Mouse (Mus musculus): ENCODE measurements around the gene Il1r2. TPM values are rescaled to one million over a fixed set of nuclear protein-coding genes. Genes with fewer than 3 reads are reported as not detected.

The Il1r2 gene
- polyA plus RNA-seq, 1 experiment from 2014 or later, result 0.51 TPM

- H3K36me3 ChIP-seq, result no peaks in the 10 kb centered on the region
- H3K4me2 ChIP-seq, result no peak overlapping the region
- H3K9ac ChIP-seq, result no peak overlapping the region
- H3K27me3 ChIP-seq (replicated peaks), result peaks cover 4% of the 10 kb centered on the region; the same call in 1 of the 2 replicates
- no peak overlapping the region for H3K27ac ChIP-seq (ENCODE audit: poor library complexity, severe bottlenecking)
- H3K9me3 ChIP-seq (replicated peaks), result no peaks in the 10 kb centered on the region
- no peak for ATAC-seq (ENCODE audit: insufficient number of reproducible peaks, low FRiP score)
- no peak overlapping the region for H3K4me3 ChIP-seq
- WGBS, result 66% methylated on average over 4 of the region's 4 CpGs
- peaks cover 17% of the 10 kb centered on the region for H3K4me1 ChIP-seq (replicated peaks)
These were observed 14.6 kb upstream of the Il1r2 start for GRCm38 (mm10) chr1:40059122-40059774.

DNA sequence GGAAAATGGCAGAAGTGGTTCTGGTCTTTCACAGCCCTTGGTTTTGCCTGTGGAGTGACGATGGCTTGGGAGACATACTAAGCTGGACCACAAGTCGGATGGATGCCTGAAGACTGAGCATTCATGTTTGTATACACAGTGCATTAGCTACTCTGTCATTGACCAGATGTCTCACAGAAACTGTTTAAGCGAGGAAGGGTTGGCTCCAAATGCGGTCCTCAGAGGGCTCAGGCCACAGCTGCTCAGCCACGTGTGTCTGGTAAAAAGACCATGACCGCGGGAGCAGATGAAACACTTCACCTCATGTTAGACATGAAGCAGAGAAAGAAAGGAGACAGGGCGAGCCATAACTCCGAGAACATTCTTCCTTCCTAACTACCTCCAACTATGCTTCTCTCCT lies 12.5 kb upstream of the Il1r2 start:
- ATAC-seq (ENCODE audit: insufficient number of reproducible peaks, low FRiP score), result no peak
- Histone ChIP-seq H3K4me3 (no peak overlapping the region), H3K9me3 (replicated peaks) (no peaks in the 10 kb centered on the region), H3K4me1 (replicated peaks) (peaks cover 17% of the 10 kb centered on the region), H3K4me2 (no peak overlapping the region), H3K27me3 (replicated peaks) (peaks cover 4% of the 10 kb centered on the region; the same call in 1 of the 2 replicates), H3K27ac (ENCODE audit: poor library complexity, severe bottlenecking) (no peak overlapping the region), H3K9ac (no peak overlapping the region), H3K36me3 (no peaks in the 10 kb centered on the region)
- 85% methylated on average over 9 of the region's 9 CpGs for WGBS

DNA sequence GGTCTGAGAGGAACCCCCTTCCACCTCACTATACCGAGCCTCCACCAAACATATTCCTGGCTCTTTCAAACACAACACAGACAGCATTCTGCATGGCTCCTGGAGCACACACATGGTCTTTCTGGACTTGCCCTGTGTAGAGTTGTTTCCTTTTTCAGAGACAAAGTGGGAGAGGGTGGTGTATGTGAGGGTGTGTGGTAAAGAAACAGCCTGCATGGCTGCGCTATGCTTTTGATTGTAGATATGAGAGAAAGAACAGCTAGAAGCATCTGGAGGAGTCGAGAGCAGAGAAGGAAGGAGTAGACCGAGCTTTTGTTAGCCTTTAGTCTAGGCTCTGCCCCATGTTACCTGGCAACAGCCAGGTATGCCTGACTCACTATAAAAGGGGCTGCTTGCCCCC lies 10.5 kb upstream of the Il1r2 start:
- no peak overlapping the region for H3K4me2 ChIP-seq
- 0 out of 2 replicates have a peak, but pooled peaks cover 4% of the 10 kb centered on the region for H3K27me3 ChIP-seq (replicated peaks)
- no peaks in the 10 kb centered on the region for H3K9me3 ChIP-seq (replicated peaks)
- peaks cover 8% of the 10 kb centered on the region; the same call in 1 of the 2 replicates for H3K4me1 ChIP-seq (replicated peaks)
- WGBS, result 69% methylated on average over 4 of the region's 4 CpGs
- no peak overlapping the region for H3K27ac ChIP-seq (ENCODE audit: poor library complexity, severe bottlenecking)
- no peak for ATAC-seq (ENCODE audit: insufficient number of reproducible peaks, low FRiP score)
- no peaks in the 10 kb centered on the region for H3K36me3 ChIP-seq
- H3K4me3 ChIP-seq, result no peak overlapping the region
- no peak overlapping the region for H3K9ac ChIP-seq

DNA sequence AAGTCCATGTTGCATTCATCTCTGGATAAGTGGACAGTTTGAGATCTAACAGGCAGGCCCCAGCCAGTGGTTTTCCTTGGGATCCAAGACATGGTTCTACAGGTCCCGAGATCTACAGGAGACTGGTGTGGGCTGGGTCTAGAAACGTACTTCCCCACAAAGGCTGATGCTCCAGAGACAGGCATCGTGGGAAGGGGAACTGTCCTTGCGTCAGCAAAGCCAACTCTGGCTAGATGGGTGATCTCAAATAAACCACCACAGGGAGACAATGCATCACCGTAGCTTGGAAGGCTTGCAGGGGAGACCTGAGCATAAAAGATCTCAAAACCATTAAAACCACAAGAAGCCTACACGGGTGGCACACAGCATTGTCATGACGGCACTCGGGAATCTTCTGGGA lies 9.4 kb upstream of the Il1r2 start:
- Histone ChIP-seq H3K27me3 (replicated peaks) (0 out of 2 replicates have a peak, but pooled peaks cover 4% of the 10 kb centered on the region), H3K36me3 (no peaks in the 10 kb centered on the region), H3K4me3 (no peak overlapping the region), H3K9me3 (replicated peaks) (no peaks in the 10 kb centered on the region), H3K9ac (no peak overlapping the region), H3K4me2 (no peak overlapping the region), H3K4me1 (replicated peaks) (0 out of 2 replicates have a peak, but pooled peaks cover 5% of the 10 kb centered on the region), H3K27ac (ENCODE audit: poor library complexity, severe bottlenecking) (no peak overlapping the region)
- 81% methylated on average over 8 of the region's 8 CpGs for WGBS
- ATAC-seq (ENCODE audit: insufficient number of reproducible peaks, low FRiP score), result no peak

GRCm38 (mm10) chr1:40072558-40072957 lies 1.3 kb upstream of the Il1r2 start:
- WGBS, result 66% methylated on average over 4 of the region's 4 CpGs

GRCm38 (mm10) chr1:40077328-40077727 lies 3.4 kb downstream of the Il1r2 start:
- H3K27ac ChIP-seq (ENCODE audit: poor library complexity, severe bottlenecking), result no peak overlapping the region
- ATAC-seq (ENCODE audit: insufficient number of reproducible peaks, low FRiP score), result no peak
- WGBS, result 86% methylated on average over 2 of the region's 2 CpGs

More at GRCm38 (mm10) chr1:40072558-40072957, 1.3 kb upstream of the Il1r2 start:
- Histone ChIP-seq H3K36me3 (no peaks in the 10 kb centered on the region), H3K4me3 (no peak overlapping the region), H3K27ac (ENCODE audit: poor library complexity, severe bottlenecking) (no peak overlapping the region), H3K9me3 (replicated peaks) (no peaks in the 10 kb centered on the region), H3K4me2 (no peak overlapping the region), H3K9ac (no peak overlapping the region), H3K27me3 (replicated peaks) (peaks cover 6% of the 10 kb centered on the region; the same call in 1 of the 2 replicates), H3K4me1 (replicated peaks) (no peaks in the 10 kb centered on the region)
- no peak for ATAC-seq (ENCODE audit: insufficient number of reproducible peaks, low FRiP score)

DNA sequence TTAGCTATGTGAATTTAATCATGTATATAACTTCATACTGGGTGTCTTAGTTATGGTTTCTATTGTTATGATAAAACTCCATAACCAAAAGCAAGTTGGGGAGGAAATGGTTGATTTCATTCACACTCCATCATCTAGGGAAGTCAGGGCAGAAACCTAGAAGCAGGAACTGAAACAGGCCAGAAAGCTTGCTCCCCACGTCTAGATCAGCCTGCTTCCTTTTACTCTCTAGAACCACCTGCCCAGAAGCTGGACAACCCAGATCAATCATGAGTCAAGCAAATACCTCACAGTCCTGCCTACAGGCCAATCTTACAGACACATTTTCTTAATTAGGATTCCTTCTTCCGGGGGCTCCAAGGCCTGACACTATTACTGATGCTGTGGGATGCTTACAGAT lies 7.2 kb downstream of the Il1r2 start:
- Histone ChIP-seq H3K27ac (ENCODE audit: poor library complexity, severe bottlenecking) (no peak overlapping the region), H3K4me3 (no peak overlapping the region), H3K36me3 (no peaks in the 10 kb centered on the region), H3K4me2 (no peak overlapping the region), H3K4me1 (replicated peaks) (no peaks in the 10 kb centered on the region), H3K9ac (no peak overlapping the region), H3K27me3 (replicated peaks) (peaks cover 14% of the 10 kb centered on the region; the same call in 1 of the 2 replicates), H3K9me3 (replicated peaks) (no peaks in the 10 kb centered on the region)
- ATAC-seq (ENCODE audit: insufficient number of reproducible peaks, low FRiP score), result no peak
- WGBS, result 71% methylated on average over 2 of the region's 2 CpGs

More at GRCm38 (mm10) chr1:40077328-40077727, 3.4 kb downstream of the Il1r2 start:
- Histone ChIP-seq H3K4me3 (no peak overlapping the region), H3K27me3 (replicated peaks) (no peaks in the 10 kb centered on the region), H3K4me1 (replicated peaks) (no peaks in the 10 kb centered on the region), H3K9me3 (replicated peaks) (no peaks in the 10 kb centered on the region), H3K36me3 (no peaks in the 10 kb centered on the region), H3K4me2 (no peak overlapping the region), H3K9ac (no peak overlapping the region)

DNA sequence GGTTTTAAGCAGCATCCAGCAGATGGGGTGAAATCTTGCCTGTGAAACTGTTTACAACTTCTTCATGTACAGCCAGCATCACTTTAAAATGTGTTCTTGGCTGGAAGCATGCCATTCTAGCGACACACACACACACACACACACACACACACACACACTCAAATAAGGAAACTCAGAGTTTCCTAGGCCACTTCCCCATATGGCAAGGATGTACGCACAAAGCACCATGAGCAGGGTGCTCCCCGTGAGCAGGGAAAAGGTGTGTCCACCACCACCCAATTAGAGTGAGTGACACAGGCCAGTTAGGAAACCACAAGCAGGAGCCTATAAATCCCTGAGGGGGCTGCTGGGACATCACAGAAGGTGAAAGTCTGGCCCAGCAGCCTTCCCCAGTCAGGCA lies 10.5 kb downstream of the Il1r2 start:
- H3K27ac ChIP-seq (ENCODE audit: poor library complexity, severe bottlenecking), result no peak overlapping the region
- WGBS, result 56% methylated on average over 3 of the region's 3 CpGs
- no peaks in the 10 kb centered on the region for H3K36me3 ChIP-seq
- H3K4me2 ChIP-seq, result no peak overlapping the region
- peaks cover 14% of the 10 kb centered on the region; the same call in 1 of the 2 replicates for H3K27me3 ChIP-seq (replicated peaks)
- no peaks in the 10 kb centered on the region for H3K9me3 ChIP-seq (replicated peaks)
- no peak overlapping the region for H3K9ac ChIP-seq
- no peak for ATAC-seq (ENCODE audit: insufficient number of reproducible peaks, low FRiP score)
- H3K4me1 ChIP-seq (replicated peaks), result no peaks in the 10 kb centered on the region
- H3K4me3 ChIP-seq, result no peak overlapping the region

DNA sequence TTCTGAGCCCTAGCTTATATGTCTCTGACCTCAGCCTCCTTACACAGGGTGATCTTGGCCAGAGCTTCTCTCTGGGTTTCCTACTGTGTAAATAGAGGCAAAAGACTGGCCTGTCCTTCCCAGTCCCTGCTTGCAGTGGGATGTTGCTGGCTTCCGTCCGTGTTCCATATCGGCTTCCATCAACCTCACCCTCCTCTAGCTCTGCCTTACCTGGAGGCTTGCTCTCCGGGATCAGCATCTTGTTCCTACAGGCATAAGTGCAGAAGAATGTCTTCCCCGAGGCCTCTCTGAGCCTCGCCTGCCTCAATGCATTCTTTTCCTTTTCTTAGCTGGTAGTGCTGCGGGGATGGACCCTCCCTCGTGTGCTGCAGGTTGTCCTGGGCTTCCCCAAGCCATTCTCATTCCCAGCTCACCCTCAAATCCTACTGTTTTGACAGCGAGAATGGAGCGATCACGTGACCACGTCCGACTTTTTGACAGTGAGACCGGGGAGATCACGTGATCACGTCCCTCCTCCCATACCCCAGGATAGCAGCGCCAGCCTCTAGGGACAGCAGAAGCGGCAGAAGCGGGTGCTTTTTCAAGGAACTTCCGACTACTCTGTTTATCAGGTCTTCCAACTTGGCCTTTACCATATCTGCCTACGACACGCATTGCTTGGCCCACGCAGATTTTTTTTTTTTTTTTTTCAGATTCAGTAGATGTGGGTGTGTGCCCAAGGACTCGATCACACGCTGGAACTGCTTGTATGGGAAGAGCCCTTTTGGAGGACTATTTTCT lies 11.7 kb downstream of the Il1r2 start:
- Histone ChIP-seq H3K4me2 (peak overlapping the region; percentile 82), H3K9ac (peak overlapping the region; percentile 64), H3K27ac (ENCODE audit: poor library complexity, severe bottlenecking) (no peak overlapping the region), H3K4me3 (peak overlapping the region; percentile 51), H3K36me3 (no peaks in the 10 kb centered on the region), H3K4me1 (replicated peaks) (no peaks in the 10 kb centered on the region), H3K9me3 (replicated peaks) (no peaks in the 10 kb centered on the region), H3K27me3 (replicated peaks) (peaks cover 14% of the 10 kb centered on the region; the same call in 1 of the 2 replicates)
- WGBS, result 3% methylated on average over 25 of the region's 25 CpGs
- peak; percentile 86 for ATAC-seq (ENCODE audit: insufficient number of reproducible peaks, low FRiP score)

DNA sequence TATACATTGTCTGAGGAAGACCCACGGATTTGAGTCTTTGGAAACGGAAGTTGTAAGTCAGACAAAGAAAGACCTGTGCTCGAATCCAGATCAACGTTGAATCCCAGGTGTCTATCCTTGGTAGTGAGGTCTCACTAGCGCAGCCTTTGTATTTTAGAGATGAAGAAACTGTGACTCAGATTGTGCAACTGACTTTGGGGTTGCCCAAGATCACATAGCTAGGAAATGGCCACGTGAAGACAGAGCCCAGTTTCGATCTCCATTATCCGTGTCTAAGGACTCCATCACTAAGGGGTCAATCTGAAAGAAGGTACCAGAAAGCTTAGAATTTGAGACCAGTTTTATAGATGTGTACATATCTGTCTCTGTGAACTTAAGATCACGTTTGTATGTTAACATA lies 17.3 kb downstream of the Il1r2 start:
- Histone ChIP-seq H3K4me2 (no peak overlapping the region), H3K9ac (no peak overlapping the region), H3K36me3 (no peaks in the 10 kb centered on the region), H3K4me3 (no peak overlapping the region), H3K4me1 (replicated peaks) (no peaks in the 10 kb centered on the region), H3K27me3 (replicated peaks) (no peaks in the 10 kb centered on the region), H3K9me3 (replicated peaks) (no peaks in the 10 kb centered on the region), H3K27ac (ENCODE audit: poor library complexity, severe bottlenecking) (no peak overlapping the region)
- no peak for ATAC-seq (ENCODE audit: insufficient number of reproducible peaks, low FRiP score)
- WGBS, result 82% methylated on average over 9 of the region's 9 CpGs

- H3K4me3 ChIP-seq, result no peak overlapping the region
- no peak for ATAC-seq (ENCODE audit: insufficient number of reproducible peaks, low FRiP score)
- H3K27me3 ChIP-seq (replicated peaks), result no peaks in the 10 kb centered on the region
- no peak overlapping the region for H3K4me2 ChIP-seq
- H3K27ac ChIP-seq (ENCODE audit: poor library complexity, severe bottlenecking), result no peak overlapping the region
- no peak overlapping the region for H3K9ac ChIP-seq
- H3K4me1 ChIP-seq (replicated peaks), result no peaks in the 10 kb centered on the region
- WGBS, result 56% methylated on average over 6 of the region's 6 CpGs
- H3K9me3 ChIP-seq (replicated peaks), result no peaks in the 10 kb centered on the region
- H3K36me3 ChIP-seq, result no peaks in the 10 kb centered on the region
These were observed 18.7 kb downstream of the Il1r2 start for GRCm38 (mm10) chr1:40092541-40092940.
